8 mouse cellular contexts compared by ENCODE assay signal in genomic region chr16:20517701-20518374, GRCm38 (mm10). TPM values are rescaled to one million over a fixed set of nuclear protein-coding genes. Genes with fewer than 3 reads are reported as not detected.
DNase-seq lines count a peak whose midpoint lies in the region; ATAC-seq and TF ChIP-seq lines count a peak whose summit lies in the region.

No protein-coding gene starts in this region.

- WGBS in midbrain, embryonic 11.5 days = 0% methylated on average over 6 of the region's 6 CpGs

- peaks cover 12% of the 10 kb centered on the region for H3K4me1 ChIP-seq in testis, adult 2 months (ENCODE audit: control insufficient read depth, insufficient read depth, low read length)
- H3K4me1 ChIP-seq in midbrain, embryonic 11.5 days (ENCODE audit: control insufficient read depth, insufficient read depth, low read length) = peaks cover 18% of the 10 kb centered on the region

- no peaks in the 10 kb centered on the region for H3K36me3 ChIP-seq in testis, adult 2 months (ENCODE audit: control insufficient read depth, insufficient read depth, low read length)
- no peaks in the 10 kb centered on the region for H3K36me3 ChIP-seq in midbrain, embryonic 11.5 days (ENCODE audit: control insufficient read depth, insufficient read depth, low read length)

- peak overlapping the region; percentile 81 for H3K4me2 ChIP-seq in midbrain, embryonic 11.5 days

- TF ChIP-seq POLR2A in testis, adult 2 months (IDR thresholded peaks at IDR 0.05; ENCODE audit: control insufficient read depth, low read depth, low read length) = no peak

- H3K27me3 ChIP-seq in testis, adult 2 months (ENCODE audit: control insufficient read depth, insufficient read depth, low read length) = no peaks in the 10 kb centered on the region
- H3K27me3 ChIP-seq in midbrain, embryonic 11.5 days (ENCODE audit: control insufficient read depth, insufficient read depth, low read length) = no peaks in the 10 kb centered on the region

- H3K27ac ChIP-seq in testis, adult 2 months (ENCODE audit: control insufficient read depth, insufficient read depth, low read depth, low read length) = peak overlapping the region; percentile 29
- H3K27ac ChIP-seq in midbrain, embryonic 11.5 days (ENCODE audit: low read depth, low read length) = peak overlapping the region; percentile 85

- H3K9ac ChIP-seq in midbrain, embryonic 11.5 days (ENCODE audit: low read length) = peak overlapping the region; percentile 99

- intact Hi-C loops in heart, postnatal 10 days (cut with DNase I) = loop anchor here (2.0 to 5.0 kb wide), 2 partner anchors 19 to 94 kb away; partner anchors contain the start of genes Alg3, Eef1akmt4, Eif2b5 and Gm49333

- ATAC-seq in midbrain, embryonic 11.5 days (ENCODE audit: low FRiP score) = peak; percentile 73

- no peaks in the 10 kb centered on the region for H3K9me3 ChIP-seq in midbrain, embryonic 11.5 days (ENCODE audit: control insufficient read depth, low read length)

- peak overlapping the region; percentile 93 for H3K4me3 ChIP-seq in testis, adult 2 months (ENCODE audit: control insufficient read depth, low read depth, low read length)
- H3K4me3 ChIP-seq in midbrain, embryonic 11.5 days (ENCODE audit: low read depth, low read length) = peak overlapping the region; percentile 97

- TF ChIP-seq CTCF in testis, adult 2 months (IDR thresholded peaks at IDR 0.05; ENCODE audit: control insufficient read depth, insufficient read depth, insufficient replicate concordance, low read depth, low read length) = no peak

- no peak for DNase-seq in testis, postnatal 14 days (ENCODE audit: low spot score)
- peak; percentile 77 for DNase-seq in embryo, embryonic 11 days
- peak; percentile 57 to 65 for DNase-seq in heart, postnatal 10 days
- DNase-seq in kidney, postnatal 4 days = peak; percentile 72 to 80
- DNase-seq in midbrain, embryonic 11.5 days (ENCODE audit: low spot score, missing footprints) = peak; percentile 96
- no peak for DNase-seq in T-cell, adult 2 months (ENCODE audit: low spot score)
- no peak for DNase-seq in layer of hippocampus, postnatal 25 days (ENCODE audit: extremely low spot score in 1 of 2, low spot score in 1 of 2)

RNA-seq across cellular contexts. Expression of gene Dvl3, which starts 1.1 kb away (rescaled TPM):
- 10.2 and 11.6 TPM in 2 replicates for polyA plus RNA-seq in testis, adult 2 months (2012; rRNA removed)
- 10 to 100 TPM; 60.7 to 61.7 TPM for total RNA-seq in heart, postnatal 10 days (2021)
- 47.7 and 49.6 TPM in 2 replicates for polyA plus RNA-seq in midbrain, embryonic 11.5 days (2014; fragmentation: Nextera tagmentation; extraction: Ambion mirVana)
- 10 to 100 TPM; 57.2 to 68.3 TPM for total RNA-seq in layer of hippocampus, postnatal 25 days (2021)

RNA-seq across cellular contexts. Expression of gene Ap2m1, which starts 17.4 kb away (rescaled TPM):
- polyA plus RNA-seq in testis, adult 2 months (2012; rRNA removed) = 112 and 119 TPM in 2 replicates
- total RNA-seq in heart, postnatal 10 days (2021) = 100 to 1,000 TPM; 253 to 284 TPM
- 867 and 919 TPM in 2 replicates for polyA plus RNA-seq in midbrain, embryonic 11.5 days (2014; fragmentation: Nextera tagmentation; extraction: Ambion mirVana)
- 100 to 1,000 TPM; 753 to 800 TPM for total RNA-seq in layer of hippocampus, postnatal 25 days (2021)

RNA-seq across cellular contexts. Expression of gene Eif2b5, which starts 19.2 kb away (rescaled TPM):
- polyA plus RNA-seq in testis, adult 2 months (2012; rRNA removed) = 38.7 and 41.8 TPM in 2 replicates
- total RNA-seq in heart, postnatal 10 days (2021) = 10 to 100 TPM; 52.7 to 54.2 TPM
- polyA plus RNA-seq in midbrain, embryonic 11.5 days (2014; fragmentation: Nextera tagmentation; extraction: Ambion mirVana) = 141 and 148 TPM in 2 replicates
- total RNA-seq in layer of hippocampus, postnatal 25 days (2021) = 10 to 100 TPM; 46.0 to 53.3 TPM

RNA-seq across cellular contexts. Expression of gene Abcf3, which starts 30.5 kb away (rescaled TPM):
- 77.2 and 83.0 TPM in 2 replicates for polyA plus RNA-seq in testis, adult 2 months (2012; rRNA removed)
- 10 to 100 TPM; 62.9 to 66.2 TPM for total RNA-seq in heart, postnatal 10 days (2021)
- polyA plus RNA-seq in midbrain, embryonic 11.5 days (2014; fragmentation: Nextera tagmentation; extraction: Ambion mirVana) = 62.2 and 64.4 TPM in 2 replicates
- total RNA-seq in layer of hippocampus, postnatal 25 days (2021) = 10 to 100 TPM; 79.4 to 89.4 TPM

Comparison
In these comparisons a context has a peak if more than half of its experiments do, and no peak if none do; other contexts are left out.
1. DNase-seq: peak in embryo, embryonic 11 days (single experiment), heart, postnatal 10 days (2 of 2), kidney, postnatal 4 days (2 of 2) and midbrain, embryonic 11.5 days (single experiment); none in testis, postnatal 14 days (single experiment), T-cell, adult 2 months (single experiment) and layer of hippocampus, postnatal 25 days (0 of 2).